Mouse (Mus musculus) kidney, postnatal 25 days (tissue): ENCODE measurements around the gene Cd37.
A peak's percentile ranks its signal among the peaks of the same experiment; 100 is the strongest.

ENCODE experiments used
- DNase-seq, 2 experiments: peaks; one replicate each; pipeline ENCODE4 v3.0.0; 2021; ENCODE audit warnings: mixed read lengths in 2 of 2

Cd37 gene

GRCm38 (mm10) chr7:45198435-45198834 is 40.5 kb downstream of the Cd37 start:
- peak; percentile 81 to 83 for DNase-seq

- no peak for DNase-seq
Measured at GRCm38 (mm10) chr7:45196994-45197393, 41.9 kb downstream of the Cd37 start.

- DNase-seq, result no peak
Measured at GRCm38 (mm10) chr7:45196176-45196535, 42.8 kb downstream of the Cd37 start.

GRCm38 (mm10) chr7:45195341-45196175 is 43.4 kb downstream of the Cd37 start:
- no peak for DNase-seq

- no peak for DNase-seq
Measured at GRCm38 (mm10) chr7:45193871-45194785, 44.8 kb downstream of the Cd37 start.

GRCm38 (mm10) chr7:45193406-45193805 is 45.5 kb downstream of the Cd37 start:
- no peak for DNase-seq

- DNase-seq, result no peak
Measured at GRCm38 (mm10) chr7:45192585-45193310, 46.2 kb downstream of the Cd37 start.

- no peak for DNase-seq
Measured at GRCm38 (mm10) chr7:45191803-45192363, 47.0 kb downstream of the Cd37 start.

- no peak for DNase-seq
Measured at GRCm38 (mm10) chr7:45191161-45191560, 47.8 kb downstream of the Cd37 start.

GRCm38 (mm10) chr7:45190186-45190585 is 48.7 kb downstream of the Cd37 start:
- no peak for DNase-seq

- no peak for DNase-seq
Measured at GRCm38 (mm10) chr7:45189600-45189999, 49.3 kb downstream of the Cd37 start.

GRCm38 (mm10) chr7:45185921-45186320 is 53.0 kb downstream of the Cd37 start:
- DNase-seq, result no peak

- no peak for DNase-seq
Measured at GRCm38 (mm10) chr7:45183672-45184071, 55.2 kb downstream of the Cd37 start.
